Mouse (Mus musculus) E14TG2a.4 (cell line): ENCODE results near the gene Msrb3.

Source experiments
- H3K27me3 ChIP-seq: 2 replicates; pipeline ENCODE4 v1.6.1; 2014; ENCODE audit warnings: low read length, control low read depth; ENCODE audit not compliant: insufficient read depth
- H3K36me3 ChIP-seq: 2 replicates; pipeline ENCODE4 v1.6.1; 2014; ENCODE audit warnings: low read length, control low read depth; ENCODE audit not compliant: insufficient read depth
- H3K4me1 ChIP-seq: replicated peaks from 2 replicates; pipeline ENCODE4 v1.6.1; 2014; ENCODE audit warnings: low read depth, low read length, control low read depth
- H3K4me3 ChIP-seq: replicated peaks from 2 replicates; pipeline ENCODE4 v1.5.1; 2014; ENCODE audit warnings: mild to moderate bottlenecking, low read length
- H3K9me3 ChIP-seq: 2 replicates; pipeline ENCODE4 v1.6.1; 2014; ENCODE audit warnings: low read length, control low read depth
- CTCF ChIP-seq: conservative IDR thresholded peaks from 2 replicates; pipeline ENCODE4 v1.5.1; 2014; ENCODE audit warnings: low read length
- NANOG ChIP-seq: IDR thresholded peaks from 2 replicates; pipeline ENCODE4 v1.6.1; 2014; ENCODE audit warnings: borderline replicate concordance, low read length, mixed read lengths
- POU5F1 ChIP-seq: IDR thresholded peaks from 2 replicates; pipeline ENCODE4 v1.6.1; 2014; ENCODE audit warnings: low read length, borderline replicate concordance

Gene Msrb3

DNA sequence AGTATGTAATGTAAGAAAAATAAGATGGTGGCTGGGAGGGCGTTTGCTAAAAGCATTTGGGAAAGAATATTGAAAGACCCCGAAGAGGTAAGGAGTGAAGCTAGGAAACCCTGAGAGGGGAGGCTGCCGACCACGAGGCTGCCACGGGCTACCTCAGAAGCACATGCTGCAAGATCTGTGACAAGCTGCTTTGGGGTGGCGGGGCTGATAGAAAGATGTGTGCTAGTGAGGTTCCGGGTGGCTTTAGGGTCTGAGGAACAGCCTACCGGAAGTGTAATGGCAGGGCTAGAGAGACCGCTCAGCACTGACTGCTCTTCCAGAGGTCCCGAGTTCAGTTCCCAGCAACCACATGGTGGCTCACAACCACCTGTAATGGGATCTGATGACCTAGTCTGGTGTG is 5.8 kb upstream of the Msrb3 start:
- Histone ChIP-seq H3K9me3 (no peaks in the 10 kb centered on the region), H3K4me1 (peaks cover 6% of the 10 kb centered on the region), H3K27me3 (peaks cover 23% of the 10 kb centered on the region), H3K4me3 (no peak overlapping the region), H3K36me3 (no peaks in the 10 kb centered on the region)
- TF ChIP-seq POU5F1 (no peak), CTCF (no peak), NANOG (no peak)

DNA sequence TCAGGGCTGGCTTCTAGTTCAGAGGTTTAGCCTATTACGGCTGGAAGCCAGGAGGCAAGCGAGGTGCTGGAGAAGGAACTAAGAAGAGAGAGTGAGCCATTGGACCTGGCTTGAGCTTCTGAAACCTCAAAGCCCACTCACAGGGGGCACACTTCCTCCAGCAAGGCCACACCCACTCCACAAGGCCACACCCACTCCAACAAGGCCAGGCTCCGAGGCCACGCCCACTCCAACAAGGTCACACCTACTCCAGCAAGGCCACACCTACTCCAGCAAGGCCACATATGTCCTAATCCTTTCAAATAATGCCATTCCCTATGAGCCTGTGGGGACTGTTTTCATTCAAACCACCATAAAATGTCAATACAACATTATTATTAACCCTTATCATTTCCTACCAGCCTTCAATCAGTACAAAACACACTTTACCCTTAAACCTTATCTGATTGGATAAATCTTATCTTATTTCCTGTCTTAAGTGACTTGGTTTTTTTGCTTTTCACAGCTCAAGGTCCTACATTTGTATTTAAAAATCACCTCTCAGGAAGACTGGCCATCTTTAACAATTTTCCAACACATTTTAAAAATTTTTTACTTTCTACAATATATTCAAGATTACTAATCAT is 5.1 kb upstream of the Msrb3 start:
- TF ChIP-seq CTCF = no peak
- no peak for TF ChIP-seq POU5F1
- no peak for TF ChIP-seq NANOG
- H3K36me3 ChIP-seq = no peaks in the 10 kb centered on the region

DNA sequence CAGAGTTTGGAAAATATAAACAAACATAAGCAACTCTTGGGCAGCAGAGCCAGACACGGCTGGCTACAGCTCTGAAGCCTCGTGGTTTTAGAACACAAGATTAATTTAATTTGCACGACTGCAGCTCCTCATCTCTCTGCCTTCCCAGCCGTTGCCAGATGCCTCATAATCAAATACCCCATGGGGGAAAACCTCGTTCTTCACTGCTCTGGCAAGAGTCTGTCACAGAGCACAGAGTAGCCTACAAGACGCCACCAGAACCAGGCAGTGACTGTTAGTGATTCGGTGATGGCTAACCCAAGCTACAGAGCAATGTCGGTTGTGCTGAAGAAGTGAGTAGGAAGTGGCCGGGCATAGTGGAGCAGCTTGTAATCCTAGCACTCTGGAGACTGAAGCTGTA is 2.8 kb upstream of the Msrb3 start:
- TF ChIP-seq NANOG (no peak), CTCF (no peak), POU5F1 (no peak)
- peaks cover 46% of the 10 kb centered on the region for H3K27me3 ChIP-seq
- no peaks in the 10 kb centered on the region for H3K9me3 ChIP-seq
- H3K36me3 ChIP-seq = no peaks in the 10 kb centered on the region
- H3K4me1 ChIP-seq = peaks cover 6% of the 10 kb centered on the region
- no peak overlapping the region for H3K4me3 ChIP-seq

More for the DNA sequence above, 5.1 kb upstream of the Msrb3 start:
- H3K27me3 ChIP-seq = peaks cover 28% of the 10 kb centered on the region
- H3K4me3 ChIP-seq = no peak overlapping the region
- H3K9me3 ChIP-seq = no peaks in the 10 kb centered on the region
- H3K4me1 ChIP-seq = peaks cover 6% of the 10 kb centered on the region

DNA sequence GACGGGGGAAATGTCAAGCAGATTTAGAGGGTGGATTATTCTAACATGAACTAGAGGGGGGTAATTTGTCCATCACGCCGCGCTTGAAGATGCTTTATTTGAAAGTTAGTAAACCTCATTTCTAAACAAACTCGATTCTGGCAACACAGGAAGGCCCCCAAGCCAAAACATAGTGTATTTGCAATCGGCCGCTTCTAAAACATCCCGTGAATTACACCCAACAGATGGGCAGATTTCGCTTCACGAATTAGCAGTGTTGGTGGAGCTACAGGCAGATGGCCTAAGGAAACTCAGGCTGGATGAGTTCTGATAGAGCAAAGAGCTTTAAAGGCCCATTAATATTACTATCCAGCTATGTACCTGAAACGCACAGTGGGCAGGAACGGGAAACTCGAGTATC is 1.2 kb upstream of the Msrb3 start:
- peaks cover 57% of the 10 kb centered on the region for H3K27me3 ChIP-seq
- peaks cover 11% of the 10 kb centered on the region for H3K4me1 ChIP-seq
- TF ChIP-seq CTCF = no peak
- no peak for TF ChIP-seq POU5F1
- no peak for TF ChIP-seq NANOG
- no peaks in the 10 kb centered on the region for H3K36me3 ChIP-seq
- no peak overlapping the region for H3K4me3 ChIP-seq
- no peaks in the 10 kb centered on the region for H3K9me3 ChIP-seq

DNA sequence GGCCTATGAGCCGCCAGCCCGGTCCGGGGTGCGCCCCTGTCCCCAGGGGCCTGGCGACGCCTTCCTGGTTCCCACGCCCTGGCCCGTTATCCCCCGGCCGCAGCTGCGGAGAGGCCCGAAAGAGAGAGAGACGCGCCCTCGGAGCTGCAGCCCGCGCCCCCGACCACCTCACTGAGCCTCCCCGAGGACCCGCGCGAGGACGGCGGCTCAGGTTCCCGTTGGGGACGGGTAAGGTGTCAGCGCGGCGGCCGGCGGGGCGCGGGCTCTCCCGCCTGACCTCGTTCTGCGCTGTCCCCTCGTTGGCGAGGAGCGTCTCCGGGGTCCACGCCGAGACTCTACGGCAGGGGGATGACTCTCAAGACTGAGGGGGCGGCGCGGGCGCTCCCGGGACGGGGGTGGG is 544 bp downstream of the Msrb3 start:
- Histone ChIP-seq H3K27me3 (peaks cover 66% of the 10 kb centered on the region), H3K36me3 (no peaks in the 10 kb centered on the region), H3K4me1 (peaks cover 14% of the 10 kb centered on the region), H3K9me3 (no peaks in the 10 kb centered on the region), H3K4me3 (peak overlapping the region; percentile 82)
- TF ChIP-seq NANOG (no peak), CTCF (no peak), POU5F1 (no peak)

DNA sequence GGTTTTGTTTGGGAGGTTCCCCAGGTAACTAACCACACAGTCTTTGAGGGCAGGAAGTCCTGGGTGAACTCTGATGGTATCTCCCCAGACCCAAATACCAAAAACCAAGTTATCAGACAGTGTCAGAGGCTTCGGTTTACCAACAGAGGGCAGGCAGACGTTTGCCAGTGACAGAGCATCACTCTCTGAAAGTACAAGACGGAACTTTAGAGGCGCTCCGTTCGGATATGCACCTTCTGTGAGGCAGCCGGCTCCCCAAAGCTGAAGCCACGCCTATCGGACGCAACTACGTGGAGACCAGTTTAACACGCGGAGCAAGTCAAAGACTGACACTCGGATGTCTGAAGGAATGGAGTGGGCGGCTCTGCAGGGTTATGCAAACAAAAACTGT is 3.0 kb downstream of the Msrb3 start:
- Histone ChIP-seq H3K4me1 (peaks cover 20% of the 10 kb centered on the region), H3K9me3 (peaks cover under 1% of the 10 kb centered on the region; the same call in 1 of the 2 replicates), H3K27me3 (peaks cover 60% of the 10 kb centered on the region), H3K4me3 (no peak overlapping the region), H3K36me3 (no peaks in the 10 kb centered on the region)
- TF ChIP-seq NANOG = no peak
- TF ChIP-seq CTCF = no peak
- no peak for TF ChIP-seq POU5F1

DNA sequence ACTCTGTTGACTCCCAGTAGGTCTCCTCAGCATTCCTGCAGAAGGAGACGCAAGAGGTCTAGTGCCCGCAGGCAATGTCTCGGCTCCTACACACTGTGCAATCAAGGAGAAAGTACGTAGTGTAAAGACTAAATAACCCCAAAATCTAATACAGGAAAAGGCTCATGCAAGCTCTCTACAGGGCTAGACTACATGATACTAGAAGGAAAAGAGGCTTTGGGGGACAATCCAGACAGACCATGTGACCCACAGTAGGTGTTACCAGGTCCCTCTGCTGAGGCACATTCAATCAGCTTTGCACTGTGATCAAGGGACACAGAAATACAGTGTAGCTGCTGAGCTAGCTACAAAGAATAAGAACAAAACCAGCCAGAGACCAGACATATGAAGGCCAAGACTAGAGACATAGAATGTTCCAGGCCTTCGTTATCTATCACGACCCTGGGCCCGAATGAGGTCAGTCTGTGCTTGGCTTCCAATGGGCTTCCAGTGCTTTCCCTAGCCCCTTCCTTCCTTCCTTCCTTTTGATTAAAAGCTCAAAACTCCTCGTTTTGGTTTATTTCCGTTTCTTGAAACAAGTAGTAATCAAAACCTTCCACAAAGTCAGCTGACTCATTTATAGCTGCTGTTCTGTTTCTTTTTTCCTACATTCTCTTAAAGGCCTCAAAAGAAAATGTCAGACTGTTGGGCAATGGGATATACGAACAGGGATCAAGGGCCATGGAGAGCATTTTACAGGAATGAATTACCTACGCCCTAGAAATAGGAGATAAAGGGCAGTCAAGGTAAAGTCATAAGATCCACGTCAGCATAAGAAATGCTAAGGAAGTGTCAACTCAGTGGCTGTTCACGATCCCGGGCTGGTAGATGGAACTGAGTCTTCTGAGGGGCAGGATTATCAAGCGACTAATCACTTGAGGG is 3.7 kb downstream of the Msrb3 start:
- no peaks in the 10 kb centered on the region for H3K36me3 ChIP-seq
- peaks cover 7% of the 10 kb centered on the region for H3K9me3 ChIP-seq
- H3K27me3 ChIP-seq = peaks cover 54% of the 10 kb centered on the region
- peaks cover 20% of the 10 kb centered on the region for H3K4me1 ChIP-seq
- no peak overlapping the region for H3K4me3 ChIP-seq
- TF ChIP-seq NANOG (no peak), CTCF (no peak), POU5F1 (no peak)

DNA sequence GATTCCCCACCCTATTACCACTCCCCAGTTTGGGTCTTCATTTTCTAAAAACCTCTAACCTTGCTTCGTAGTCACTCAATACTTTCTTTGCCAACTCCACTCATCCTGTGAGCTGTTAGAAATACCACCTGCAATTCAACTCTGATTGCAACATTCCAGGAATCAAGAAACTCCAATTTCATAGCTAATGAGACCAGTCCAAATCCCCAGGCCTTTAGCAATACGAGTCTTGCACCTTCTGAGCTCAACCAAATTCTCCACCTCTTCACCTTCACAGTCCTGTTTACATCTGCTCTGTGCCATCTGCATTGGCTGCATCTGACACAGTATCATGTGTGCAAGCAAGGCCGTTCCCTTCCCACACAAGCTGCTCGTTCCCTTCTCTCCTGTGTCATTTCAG is 5.0 kb downstream of the Msrb3 start:
- Histone ChIP-seq H3K4me1 (peaks cover 20% of the 10 kb centered on the region), H3K4me3 (no peak overlapping the region), H3K27me3 (peaks cover 44% of the 10 kb centered on the region), H3K36me3 (no peaks in the 10 kb centered on the region), H3K9me3 (peaks cover 18% of the 10 kb centered on the region)
- TF ChIP-seq NANOG (no peak), CTCF (no peak), POU5F1 (no peak)

DNA sequence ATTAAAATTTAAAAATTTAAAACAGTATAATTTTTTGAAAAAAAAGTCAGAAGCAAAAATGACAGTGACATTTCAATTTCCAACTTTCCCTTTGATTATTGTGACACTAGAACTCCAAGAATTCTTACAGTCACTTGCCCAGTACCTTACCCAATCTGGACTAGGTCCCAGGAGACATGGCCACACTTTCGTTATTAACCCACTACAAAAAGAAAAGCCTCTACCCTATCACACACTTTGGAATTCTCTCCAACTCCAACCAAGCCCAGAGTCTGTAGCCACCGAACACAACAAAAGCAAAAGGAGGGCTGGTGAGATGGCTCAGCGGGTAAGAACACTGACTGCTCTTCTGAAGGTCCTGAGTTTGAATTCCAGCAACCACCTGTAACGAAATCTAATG is 7.8 kb downstream of the Msrb3 start:
- TF ChIP-seq NANOG (no peak), CTCF (no peak), POU5F1 (no peak)
- Histone ChIP-seq H3K27me3 (peaks cover 23% of the 10 kb centered on the region), H3K9me3 (peaks cover 28% of the 10 kb centered on the region), H3K4me3 (no peak overlapping the region), H3K36me3 (no peaks in the 10 kb centered on the region), H3K4me1 (peaks cover 20% of the 10 kb centered on the region)
